Mouse (Mus musculus) MEL (cell line): ENCODE data around the gene Helt. TPM values are rescaled to one million over a fixed set of nuclear protein-coding genes. Genes with fewer than 3 reads are reported as not detected.

Source experiments
- DNase-seq: peaks from one replicate; pipeline ENCODE4 v3.0.0; 2011; ENCODE audit warnings: low read depth, low spot score
- H3K27ac ChIP-seq: 2 replicates; pipeline ENCODE4 v1.5.1; 2012; ENCODE audit warnings: low read depth, mild to moderate bottlenecking, control low read depth, low read length, moderate library complexity; ENCODE audit not compliant: control insufficient read depth
- H3K27me3 ChIP-seq, 2 experiments: fragments of 150-350 bp in 1 of 2; sonication (generic) in 1 of 2; 2 replicates each; pipeline ENCODE4 v1.6.1; 2012; ENCODE audit warnings: low read length in 2 of 2, mild to moderate bottlenecking in 2 of 2, improper control_type of control experiment in 1 of 2, moderate library complexity in 1 of 2; ENCODE audit not compliant: insufficient read depth in 2 of 2, control insufficient read depth in 1 of 2
- H3K36me3 ChIP-seq, 2 experiments: 2 replicates each; pipeline ENCODE4 v1.6.1; 2012 to 2014; ENCODE audit warnings: low read length in 2 of 2, improper control_type of control experiment in 1 of 2, inconsistent platforms in 1 of 2, mild to moderate bottlenecking in 1 of 2; ENCODE audit not compliant: insufficient read depth in 2 of 2, control insufficient read depth in 1 of 2
- H3K4me1 ChIP-seq, 2 experiments: fragments of 150-350 bp in 1 of 2; sonication (generic) in 1 of 2; 2 replicates each; pipeline ENCODE4 v1.6.1; 2012; ENCODE audit warnings: low read length in 2 of 2, improper control_type of control experiment in 1 of 2, mild to moderate bottlenecking in 1 of 2; ENCODE audit not compliant: insufficient read depth in 2 of 2, control insufficient read depth in 1 of 2
- H3K4me3 ChIP-seq, 2 experiments: fragments of 150-350 bp in 1 of 2; sonication (generic) in 1 of 2; 2 replicates each; pipeline ENCODE4 v1.5.1; 2012; ENCODE audit warnings: low read depth in 2 of 2, low read length in 2 of 2, mild to moderate bottlenecking in 2 of 2, moderate library complexity in 2 of 2, control low read depth in 1 of 2, improper control_type of control experiment in 1 of 2; ENCODE audit not compliant: control insufficient read depth in 1 of 2, insufficient read depth in 1 of 2
- H3K79me2 ChIP-seq: 2 replicates; pipeline ENCODE4 v1.6.1; 2012; ENCODE audit warnings: mild to moderate bottlenecking, low read length, moderate library complexity; ENCODE audit not compliant: control insufficient read depth, poor library complexity, insufficient read depth
- H3K9ac ChIP-seq: 2 replicates; pipeline ENCODE4 v1.6.1; 2012; ENCODE audit warnings: low read depth, mild to moderate bottlenecking, control low read depth, low read length, moderate library complexity; ENCODE audit not compliant: control insufficient read depth, poor library complexity, severe bottlenecking
- H3K9me3 ChIP-seq: fragments of 150-350 bp; sonication (generic); replicated peaks from 2 replicates; pipeline ENCODE4 v1.6.1; 2012; ENCODE audit warnings: mild to moderate bottlenecking, low read length, improper control_type of control experiment, moderate library complexity; ENCODE audit not compliant: insufficient read depth
- GABPA ChIP-seq: IDR thresholded peaks from 2 replicates; pipeline ENCODE4 v1.6.1; 2012; ENCODE audit warnings: low read depth, mild to moderate bottlenecking, inconsistent platforms, low read length, improper control_type of control experiment, moderate library complexity
- ZNF384 ChIP-seq: IDR thresholded peaks from 2 replicates; pipeline ENCODE4 v1.6.1; 2012; ENCODE audit warnings: low read depth, mild to moderate bottlenecking, inconsistent platforms, low read length, improper control_type of control experiment
- polyA plus RNA-seq, 2 experiments: library from polyadenylated mRNA; stranded (reverse) in 1 of 2; unstranded in 1 of 2; fragments of >175 nt in 1 of 2; fragments of >200 nt in 1 of 2; gene quantifications; 2 replicates each; pipeline versions ENCODE4 v1.2.1 to v1.2.4; 2012; ENCODE audit warnings: low replicate concordance in 2 of 2, low read depth in 1 of 2; ENCODE audit not compliant: insufficient read length in 2 of 2, insufficient read depth in 1 of 2, missing spikeins in 1 of 2
- total RNA-seq: library from RNA; depleted of rRNA; stranded (reverse); fragments of 300-350 nt; gene quantifications from 2 replicates; pipeline ENCODE4 v1.2.3, GENCODE M21; 2012; rRNA removed

Helt gene
- total and polyA plus RNA-seq, 3 experiments, result not detected

- H3K36me3 ChIP-seq, result no peaks in the 10 kb centered on the region; a peak in 1 of 4 replicates
- no peaks in the 10 kb centered on the region for H3K27me3 ChIP-seq
- TF ChIP-seq GABPA (no peak), ZNF384 (0 out of 2 replicates have a peak, but pooled peaks have one; percentile 35)
Measured at GRCm38 (mm10) chr8:46242946-46243345, 51.5 kb downstream of the Helt start.

More at GRCm38 (mm10) chr8:46242946-46243345, 51.5 kb downstream of the Helt start:
- DNase-seq, result no peak
- H3K9ac ChIP-seq, result no peak overlapping the region
- H3K4me1 ChIP-seq, result peaks cover 2 to 3% of the 10 kb centered on the region in 2 experiments; a peak in 1 of 4 replicates
- no peak overlapping the region for H3K27ac ChIP-seq
- H3K9me3 ChIP-seq, result no peaks in the 10 kb centered on the region
- no peaks in the 10 kb centered on the region for H3K79me2 ChIP-seq
- H3K4me3 ChIP-seq, result no peak overlapping the region

Other genes with a start within 250 kb of the Helt start
- 8.5 TPM in 2 replicates for gene Cfap97, start 142.9 kb downstream of the Helt start, total RNA-seq
- 1 to 10 TPM in 1 of 2 experiments, not detected in 1; 9.3 TPM for gene Cfap97, start 142.9 kb downstream of the Helt start, polyA plus RNA-seq
- gene Snx25, start 142.5 kb downstream of the Helt start, total RNA-seq, result 20.0 and 25.1 TPM in 2 replicates
- gene Snx25, start 142.5 kb downstream of the Helt start, polyA plus RNA-seq, result 10 to 100 TPM in 1 of 2 experiments, not detected in 1; 23.1 TPM
- 311 and 342 TPM in 2 replicates for gene Slc25a4, start 83.4 kb downstream of the Helt start, total RNA-seq
- 100 to 1,000 TPM; 188 to 471 TPM for gene Slc25a4, start 83.4 kb downstream of the Helt start, polyA plus RNA-seq
- 25.1 and 26.2 TPM in 2 replicates for gene Acsl1, start 176.4 kb upstream of the Helt start, total RNA-seq
- gene Acsl1, start 176.4 kb upstream of the Helt start, polyA plus RNA-seq, result 10 to 100 TPM in 1 of 2 experiments, not detected in 1; 33.9 TPM